Mouse (Mus musculus): ENCODE results near the gene Ptrh1. TPM values are rescaled to one million over a fixed set of nuclear protein-coding genes. Genes with fewer than 3 reads are reported as not detected.
A peak's percentile ranks its signal among the peaks of the same experiment; 100 is the strongest.

Gene Ptrh1
- total and polyA plus RNA-seq, 3 experiments: 1.4 to 9.2 (median 4.6) TPM

- no peak overlapping the region for H3K9ac ChIP-seq (ENCODE audit: insufficient read depth, low read depth)
- H3K4me3 ChIP-seq (replicated peaks in 1 of 3; ENCODE audit: low read depth in 2 of 3, low read length in 2 of 3, poor library complexity in 1 of 3): no peak overlapping the region
- DNase-seq (ENCODE audit: extremely low read depth): no peak
- H3K27me3 ChIP-seq (replicated peaks): peaks cover 10% of the 10 kb centered on the region
- H3K27ac ChIP-seq (ENCODE audit: insufficient read depth, low read depth): no peak overlapping the region
- H3K4me2 ChIP-seq (ENCODE audit: insufficient read depth, low read depth, poor library complexity, severe bottlenecking): no peak overlapping the region
- peaks cover 18 to 22% of the 10 kb centered on the region in 2 experiments for H3K4me1 ChIP-seq (ENCODE audit: control insufficient read depth in 1 of 2, insufficient read depth in 2 of 2)
- peaks cover 0 to under 1% of the 10 kb centered on the region in 2 experiments for H3K36me3 ChIP-seq (replicated peaks in 1 of 2; ENCODE audit: control insufficient read depth in 1 of 2, insufficient read depth in 1 of 2, low read length in 1 of 2)
- H3K79me2 ChIP-seq (replicated peaks; ENCODE audit: control insufficient read depth, extremely low read depth, insufficient read depth, poor library complexity, severe bottlenecking): no peaks in the 10 kb centered on the region
- TF ChIP-seq BHLHE40 (IDR thresholded peaks at IDR 0.05; ENCODE audit: low read depth, low read length) (no peak), CTCF (conservative IDR thresholded peaks at IDR 0.05 in 1 of 2, IDR thresholded peaks at IDR 0.05 in 1 of 2; ENCODE audit: low read depth in 2 of 2, low read length in 2 of 2) (peak in 1 of 2 experiments; percentile 25; a peak in 2 of 4 replicates)
- no peaks in the 10 kb centered on the region for H3K9me3 ChIP-seq (replicated peaks; ENCODE audit: low read length)
- dilution Hi-C loops (cut with MboI; ENCODE audit: extremely low pct_ligation_motif_present, extremely low pct_unique_long_range_greater_than_20kb, low sequenced_read_pairs) (no loop called here), in situ Hi-C loops (cut with MboI; ENCODE audit: low pct_ligation_motif_present, low pct_unique_long_range_greater_than_20kb, low sequenced_read_pairs) (loop anchor here (10.0 kb wide), 1 partner anchor 163 kb away; no protein-coding TSS in a partner anchor)
Observed at GRCm38 (mm10) chr2:32771886-32772285, 3.7 kb upstream of the Ptrh1 start.

- H3K9ac ChIP-seq (ENCODE audit: insufficient read depth, low read depth): no peak overlapping the region
- dilution Hi-C loops (cut with MboI; ENCODE audit: extremely low pct_ligation_motif_present, extremely low pct_unique_long_range_greater_than_20kb, low sequenced_read_pairs): no loop called here
- H3K9me3 ChIP-seq (replicated peaks; ENCODE audit: low read length): no peaks in the 10 kb centered on the region
- no peak overlapping the region for H3K4me2 ChIP-seq (ENCODE audit: insufficient read depth, low read depth, poor library complexity, severe bottlenecking)
- in situ Hi-C loops (cut with MboI; ENCODE audit: low pct_ligation_motif_present, low pct_unique_long_range_greater_than_20kb, low sequenced_read_pairs): loop anchor here (10.0 kb wide), 1 partner anchor 162 kb away; no protein-coding TSS in a partner anchor
- DNase-seq (ENCODE audit: extremely low read depth): peak; percentile 19
- H3K27me3 ChIP-seq (replicated peaks): peaks cover 10% of the 10 kb centered on the region
- no peaks in the 10 kb centered on the region for H3K79me2 ChIP-seq (replicated peaks; ENCODE audit: control insufficient read depth, extremely low read depth, insufficient read depth, poor library complexity, severe bottlenecking)
- H3K4me1 ChIP-seq (ENCODE audit: control insufficient read depth in 1 of 2, insufficient read depth in 2 of 2): peaks cover 18 to 23% of the 10 kb centered on the region in 2 experiments
- H3K4me3 ChIP-seq (replicated peaks in 1 of 3; ENCODE audit: low read depth in 2 of 3, low read length in 2 of 3, poor library complexity in 1 of 3): no peak overlapping the region
- TF ChIP-seq MAZ (IDR thresholded peaks at IDR 0.05; ENCODE audit: low read depth, low read length) (no peak), CHD2 (IDR thresholded peaks at IDR 0.05; ENCODE audit: low read length) (no peak), POLR2AphosphoS2 (IDR thresholded peaks at IDR 0.05; ENCODE audit: low read depth, low read length) (no peak), ZMIZ1 (IDR thresholded peaks at IDR 0.05; ENCODE audit: low read depth, low read length) (no peak), MEF2A (IDR thresholded peaks at IDR 0.05; ENCODE audit: borderline replicate concordance, low read depth, low read length) (no peak), JUN (IDR thresholded peaks at IDR 0.05; ENCODE audit: insufficient read depth, low read depth, low read length) (peak; percentile 60), MAX (IDR thresholded peaks at IDR 0.05; ENCODE audit: low read length) (no peak), BHLHE40 (IDR thresholded peaks at IDR 0.05; ENCODE audit: low read depth, low read length) (peak; percentile 57), CHD1 (IDR thresholded peaks at IDR 0.05; ENCODE audit: low read depth, low read length) (no peak), MYC (IDR thresholded peaks at IDR 0.05; ENCODE audit: low read depth, low read length) (no peak), ZC3H11A (IDR thresholded peaks at IDR 0.05; ENCODE audit: low read depth, low read length) (no peak), PAX5 (IDR thresholded peaks at IDR 0.05; ENCODE audit: low read length) (no peak), SMC3 (IDR thresholded peaks at IDR 0.05; ENCODE audit: low read depth, low read length) (no peak), CTCF (conservative IDR thresholded peaks at IDR 0.05 in 1 of 2, IDR thresholded peaks at IDR 0.05 in 1 of 2; ENCODE audit: low read depth in 2 of 2, low read length in 2 of 2) (no peak), SIN3A (IDR thresholded peaks at IDR 0.05; ENCODE audit: low read length) (no peak), RAD21 (IDR thresholded peaks at IDR 0.05; ENCODE audit: low read depth, low read length) (no peak), TCF12 (IDR thresholded peaks at IDR 0.05; ENCODE audit: low read depth, low read length) (no peak), JUND (conservative IDR thresholded peaks at IDR 0.05; ENCODE audit: low read depth, low read length) (peak; percentile 71), IRF4 (IDR thresholded peaks at IDR 0.05; ENCODE audit: low read depth, low read length) (peak; percentile 81), ETS1 (conservative IDR thresholded peaks at IDR 0.05; ENCODE audit: low read depth, low read length) (no peak), ZNF384 (IDR thresholded peaks at IDR 0.05; ENCODE audit: low read depth, low read length) (no peak), MXI1 (IDR thresholded peaks at IDR 0.05; ENCODE audit: low read depth, low read length) (no peak), MAFK (IDR thresholded peaks at IDR 0.05; ENCODE audit: insufficient replicate concordance, low read length) (no peak), TBP (conservative IDR thresholded peaks at IDR 0.05; ENCODE audit: low read depth, low read length) (no peak), EP300 (IDR thresholded peaks at IDR 0.05; ENCODE audit: low read length) (no peak)
- H3K27ac ChIP-seq (ENCODE audit: insufficient read depth, low read depth): no peak overlapping the region
- H3K36me3 ChIP-seq (replicated peaks in 1 of 2; ENCODE audit: control insufficient read depth in 1 of 2, insufficient read depth in 1 of 2, low read length in 1 of 2): peaks cover 0 to 10% of the 10 kb centered on the region in 2 experiments
Observed at GRCm38 (mm10) chr2:32772626-32773279, 2.8 kb upstream of the Ptrh1 start.

All from CH12.LX (cell line).